Mouse (Mus musculus) olfactory bulb, adult 2 months (tissue): ENCODE measurements around the gene Pnma3. TPM values are rescaled to one million over a fixed set of nuclear protein-coding genes. Genes with fewer than 3 reads are reported as not detected.
"Not testable (repeated sequence)": the region's sequence is repeated elsewhere in the genome, so short reads cannot be mapped to it uniquely, and the experiment has no call there.

Experiments used
- H3K27ac ChIP-seq: fragments of 200-500 bp; 2 replicates; pipeline ENCODE4 v1.5.1; 2012; ENCODE audit warnings: low read depth, low read length; ENCODE audit not compliant: insufficient read depth
- H3K4me1 ChIP-seq: fragments of 200-500 bp; 2 replicates; pipeline ENCODE4 v1.6.1; 2012; ENCODE audit warnings: low read length; ENCODE audit not compliant: control insufficient read depth, insufficient read depth
- H3K4me3 ChIP-seq: fragments of 200-500 bp; 2 replicates; pipeline ENCODE4 v1.5.1; 2012; ENCODE audit warnings: mild to moderate bottlenecking, low read depth, low read length, moderate library complexity; ENCODE audit not compliant: insufficient read depth
- WGBS: fragments of 180-500 bp; shearing (Covaris S2); methylation state at CpG from one replicate; pipeline ENCODE4 v1.1.7; 2018; 5-methylcytosine and 5-hydroxymethylcytosine counted together
- polyA plus RNA-seq: library from polyadenylated mRNA; stranded (reverse); fragments of >200 nt; gene quantifications from 2 replicates; pipeline ENCODE4 v1.2.4, GENCODE M21; 2012; ENCODE audit warnings: low replicate concordance; ENCODE audit not compliant: missing spikeins, insufficient read depth, insufficient read length

The Pnma3 gene
- polyA plus RNA-seq, 1 experiment: not detected

GRCm38 (mm10) chrX:73116747-73117146 is 52.2 kb downstream of the Pnma3 start, which contains the start of gene Gm14685:
TSS of gene Gm14685 (plus strand) at chrX:73117047.
- no CpG with 5 or more reads among the region's 7 CpGs for WGBS
- H3K4me3 ChIP-seq, H3K27ac ChIP-seq, H3K4me1 ChIP-seq: not testable (repeated sequence)

Other genes starting within 250 kb of the Pnma3 start
- not detected in 2 replicates for gene Gabrq, start 239.6 kb upstream of the Pnma3 start, polyA plus RNA-seq
- gene Cetn2, start 146.4 kb upstream of the Pnma3 start, polyA plus RNA-seq: not detected in 2 replicates
- gene Nsdhl, start 146.2 kb upstream of the Pnma3 start, polyA plus RNA-seq: not detected in 2 replicates
- gene Zfp185, start 77.4 kb upstream of the Pnma3 start, polyA plus RNA-seq: not detected in 2 replicates
- gene Pnma5, start 27.7 kb upstream of the Pnma3 start, polyA plus RNA-seq: not detected in 2 replicates
- not detected in 2 replicates for gene Xlr4a, start 17.7 kb downstream of the Pnma3 start, polyA plus RNA-seq
- not detected in 2 replicates for gene Xlr3a, start 32.3 kb downstream of the Pnma3 start, polyA plus RNA-seq
- not detected in 2 replicates for gene Gm14685, start 52.3 kb downstream of the Pnma3 start, polyA plus RNA-seq
- gene Xlr5b, start 84.0 kb downstream of the Pnma3 start, polyA plus RNA-seq: not detected in 2 replicates
- not detected in 2 replicates for gene DXBay18, start 84.7 kb downstream of the Pnma3 start, polyA plus RNA-seq
- not detected in 2 replicates for gene Spin2d, start 112.2 kb downstream of the Pnma3 start, polyA plus RNA-seq
- gene Xlr3b, start 127.4 kb downstream of the Pnma3 start, polyA plus RNA-seq: not detected in 2 replicates
- gene Xlr4b, start 149.5 kb downstream of the Pnma3 start, polyA plus RNA-seq: not detected in 2 replicates
- gene F8a, start 163.5 kb downstream of the Pnma3 start, polyA plus RNA-seq: not detected in 2 replicates
- not detected in 2 replicates for gene Xlr4c, start 178.3 kb downstream of the Pnma3 start, polyA plus RNA-seq
- not detected in 2 replicates for gene Xlr3c, start 200.6 kb downstream of the Pnma3 start, polyA plus RNA-seq
- gene Xlr5a, start 228.2 kb downstream of the Pnma3 start, polyA plus RNA-seq: not detected in 2 replicates
- not detected in 2 replicates for gene Xlr5c, start 228.2 kb downstream of the Pnma3 start, polyA plus RNA-seq